Mouse (Mus musculus) forelimb bud, embryonic 11.5 days (tissue): ENCODE results near the gene Cops7b.
"Not testable (repeated sequence)": the region's sequence is repeated elsewhere in the genome, so short reads cannot be mapped to it uniquely, and the experiment has no call there.

ENCODE experiments used
- DNase-seq: peaks from one replicate; pipeline ENCODE4 v3.0.0-alpha.2; 2012; ENCODE audit warnings: low read depth, low spot score

Gene Cops7b

GRCm38 (mm10) chr1:86582451-86583096, at the start of gene Cops7b, which contains the start of gene Pde6d:
Gene Cops7b (plus strand): TSS chr1:86582904.
Gene Pde6d (minus strand): TSS chr1:86582629.
- DNase-seq: peak; percentile 96

- peak; percentile 51 for DNase-seq
Measured at GRCm38 (mm10) chr1:86533411-86534130, 49.1 kb upstream of the Cops7b start.

DNA sequence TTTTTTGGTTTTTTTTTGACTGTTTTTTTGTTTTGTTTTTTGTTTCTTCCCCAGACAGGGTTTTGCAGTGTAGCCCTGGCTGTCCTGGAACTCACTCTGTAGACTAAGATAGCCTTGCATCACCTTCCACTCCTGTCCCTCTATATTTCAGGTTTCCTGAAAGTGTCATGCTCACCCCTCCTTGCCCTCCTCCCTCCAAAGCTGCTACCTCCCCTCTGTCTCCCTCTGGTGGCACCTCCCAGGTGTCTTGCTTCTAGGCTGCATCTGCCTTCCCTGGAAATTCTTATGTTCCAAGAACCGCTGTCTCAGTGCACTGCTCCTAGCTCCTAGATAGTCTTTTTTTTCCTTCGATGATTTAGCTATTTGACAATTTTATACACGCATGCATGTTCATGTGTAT, 44.3 kb upstream of the Cops7b start:
- no peak for DNase-seq

DNA sequence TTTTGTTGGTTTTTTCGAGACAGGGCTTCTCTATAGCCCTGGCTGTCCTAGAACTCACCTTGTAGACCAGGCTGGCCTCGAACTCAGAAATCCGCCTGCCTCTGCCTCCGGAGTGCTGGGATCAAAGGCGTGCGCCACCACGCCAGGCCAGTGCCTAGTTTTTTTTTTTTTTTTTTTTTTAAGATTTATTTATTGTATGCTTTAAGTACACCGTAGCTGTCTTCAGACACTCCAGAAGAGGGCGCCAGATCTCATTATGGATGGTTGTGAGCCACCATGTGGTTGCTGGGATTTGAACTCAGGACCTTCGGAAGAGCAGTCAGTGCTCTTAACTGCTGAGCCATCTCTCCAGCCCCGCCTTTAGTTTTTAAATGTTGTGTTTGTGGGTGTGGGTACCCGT, 43.1 kb upstream of the Cops7b start:
- not testable (repeated sequence) for DNase-seq

DNA sequence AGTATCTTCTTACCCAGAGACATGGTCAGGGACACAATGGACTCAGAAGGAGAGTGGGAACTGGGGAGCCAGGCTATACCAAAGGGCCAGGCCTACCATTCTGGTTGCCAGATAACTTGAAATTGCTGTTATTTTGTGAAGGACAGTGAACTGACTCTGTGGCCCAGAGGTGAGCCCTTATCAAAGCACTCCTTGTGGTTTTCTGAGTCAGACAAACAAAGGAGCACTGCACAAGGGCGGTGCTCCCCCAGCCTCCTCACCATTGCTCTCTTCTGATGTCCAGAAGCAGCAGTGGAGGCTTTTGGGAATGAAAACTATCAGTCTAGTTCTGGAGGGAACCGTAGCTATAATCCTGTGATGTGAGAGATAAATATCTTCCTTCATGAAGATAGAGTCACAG, 40.1 kb upstream of the Cops7b start:
- no peak for DNase-seq

DNA sequence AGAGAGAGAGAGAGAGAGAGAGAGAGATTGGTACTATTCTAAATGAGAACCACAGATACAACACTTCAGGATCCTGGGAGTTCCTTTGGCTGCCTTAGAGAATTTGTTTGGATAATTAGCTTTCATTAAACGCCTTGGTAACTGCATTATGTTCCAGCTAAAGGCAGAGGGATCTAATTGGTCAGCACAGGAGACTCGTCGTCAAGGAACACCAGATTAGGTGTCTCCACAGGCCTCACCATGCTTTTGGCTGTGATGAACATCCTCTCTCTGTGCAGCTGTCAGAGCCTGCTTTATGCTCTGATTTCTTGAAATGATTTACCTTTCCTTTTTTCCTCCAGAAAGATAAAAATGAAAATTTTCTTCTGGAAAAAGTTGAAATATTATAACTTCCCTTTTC, 35.9 kb upstream of the Cops7b start:
- DNase-seq: no peak

DNA sequence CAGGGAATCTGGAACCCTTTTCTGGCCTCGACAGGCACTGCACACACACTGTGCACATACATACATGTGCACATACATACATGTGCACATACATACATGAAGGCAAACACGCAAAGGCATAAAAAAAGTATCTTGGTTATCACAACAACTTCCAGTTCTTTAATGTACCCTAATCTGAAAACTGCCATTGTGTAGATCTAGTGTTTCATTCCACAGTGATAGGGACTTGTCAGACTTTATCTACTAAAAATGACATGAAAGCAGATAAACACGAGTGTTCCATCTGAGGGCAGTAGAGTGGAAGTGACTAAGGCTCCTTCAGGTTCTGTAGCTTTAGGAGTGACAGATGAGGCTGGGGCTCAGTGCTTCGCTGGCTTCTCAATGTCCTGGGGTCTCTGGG, 31.4 kb upstream of the Cops7b start:
- no peak for DNase-seq

- DNase-seq: no peak
Measured at GRCm38 (mm10) chr1:86551877-86552276, 30.8 kb upstream of the Cops7b start.

DNA sequence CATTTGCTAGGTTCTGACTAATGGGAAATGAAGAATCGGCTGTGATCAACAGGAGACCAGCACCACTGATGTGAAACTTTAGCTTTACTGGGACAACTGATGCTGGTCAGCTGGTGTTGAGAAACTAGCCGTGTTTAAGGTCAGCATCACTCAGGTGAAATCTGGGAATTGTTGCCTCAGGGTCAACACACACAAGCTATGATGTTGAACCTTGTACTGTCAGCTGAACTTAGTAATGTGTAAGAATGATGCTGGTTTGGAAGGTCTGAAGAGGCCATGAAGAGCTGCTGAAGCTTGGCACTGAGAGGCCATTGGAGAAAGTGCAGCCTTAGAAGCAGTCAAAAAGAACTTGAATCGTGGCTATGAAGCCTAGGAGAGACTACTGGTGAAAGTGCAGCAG, 27.0 kb upstream of the Cops7b start:
- no peak for DNase-seq

GRCm38 (mm10) chr1:86557872-86558271, 24.8 kb upstream of the Cops7b start:
- no peak for DNase-seq

DNA sequence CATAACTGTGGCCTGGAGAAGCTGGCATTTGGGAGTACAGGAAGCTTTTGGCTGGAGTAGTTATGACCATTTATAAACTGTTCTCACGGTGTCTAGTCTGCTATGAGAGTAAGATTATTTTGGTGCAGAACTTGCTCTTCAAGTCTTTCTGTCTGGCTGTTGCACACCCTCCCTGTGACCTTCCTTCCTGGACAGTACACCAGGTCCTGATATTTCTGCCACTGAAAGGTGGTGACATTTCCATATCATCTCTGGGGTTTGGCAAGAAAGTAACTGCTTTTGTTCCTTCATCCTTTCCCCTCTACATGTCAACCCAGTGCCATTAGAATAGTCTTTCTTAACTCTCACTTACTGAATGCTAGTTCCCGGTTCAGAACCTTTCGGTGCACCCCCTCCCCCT, 23.5 kb upstream of the Cops7b start:
- no peak for DNase-seq

DNA sequence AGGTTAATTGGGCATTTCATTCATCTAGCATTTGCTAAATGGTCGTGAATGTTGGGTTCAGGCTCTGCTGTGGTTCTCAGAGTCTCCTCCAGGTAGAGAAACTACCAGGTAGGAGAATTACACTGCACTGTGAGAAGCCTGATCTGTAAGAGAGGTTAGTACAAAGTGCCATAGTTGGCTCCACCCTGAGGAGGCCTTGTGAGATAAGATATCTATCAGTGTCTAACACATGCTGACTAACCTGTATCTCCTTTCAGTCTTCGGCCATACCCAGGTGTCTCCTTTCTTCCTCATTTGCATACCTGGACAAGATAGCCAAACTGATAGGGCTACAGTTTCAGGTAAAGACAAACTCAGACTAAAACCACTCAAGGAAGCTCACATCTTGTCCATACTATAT, 20.0 kb upstream of the Cops7b start:
- DNase-seq: no peak

DNA sequence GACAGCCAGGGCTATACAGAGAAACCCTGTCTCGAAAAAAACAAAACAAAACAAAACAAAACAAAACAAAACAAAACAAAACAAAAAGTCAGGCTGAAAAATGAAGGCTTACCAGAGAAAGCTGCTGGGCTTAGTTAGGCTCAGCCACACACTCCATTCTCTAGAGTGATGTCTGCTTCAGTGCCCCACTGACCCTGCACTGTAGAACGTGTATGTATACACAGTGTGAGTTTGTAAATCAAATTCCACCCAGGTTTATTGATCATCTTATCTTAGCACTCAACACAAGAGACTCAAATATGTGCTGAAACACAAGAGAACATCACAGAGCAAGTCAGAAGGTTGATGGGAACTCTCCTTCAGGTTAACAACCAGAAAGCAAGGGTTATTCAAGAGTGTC, 14.3 kb upstream of the Cops7b start:
- DNase-seq: no peak

- DNase-seq: no peak
Measured at GRCm38 (mm10) chr1:86569292-86569860, 13.3 kb upstream of the Cops7b start.

- no peak for DNase-seq
Measured at GRCm38 (mm10) chr1:86571381-86571780, 11.3 kb upstream of the Cops7b start.

- DNase-seq: no peak
Measured at GRCm38 (mm10) chr1:86571941-86572340, 10.8 kb upstream of the Cops7b start.

GRCm38 (mm10) chr1:86580426-86580825, 2.3 kb upstream of the Cops7b start:
- DNase-seq: no peak

DNA sequence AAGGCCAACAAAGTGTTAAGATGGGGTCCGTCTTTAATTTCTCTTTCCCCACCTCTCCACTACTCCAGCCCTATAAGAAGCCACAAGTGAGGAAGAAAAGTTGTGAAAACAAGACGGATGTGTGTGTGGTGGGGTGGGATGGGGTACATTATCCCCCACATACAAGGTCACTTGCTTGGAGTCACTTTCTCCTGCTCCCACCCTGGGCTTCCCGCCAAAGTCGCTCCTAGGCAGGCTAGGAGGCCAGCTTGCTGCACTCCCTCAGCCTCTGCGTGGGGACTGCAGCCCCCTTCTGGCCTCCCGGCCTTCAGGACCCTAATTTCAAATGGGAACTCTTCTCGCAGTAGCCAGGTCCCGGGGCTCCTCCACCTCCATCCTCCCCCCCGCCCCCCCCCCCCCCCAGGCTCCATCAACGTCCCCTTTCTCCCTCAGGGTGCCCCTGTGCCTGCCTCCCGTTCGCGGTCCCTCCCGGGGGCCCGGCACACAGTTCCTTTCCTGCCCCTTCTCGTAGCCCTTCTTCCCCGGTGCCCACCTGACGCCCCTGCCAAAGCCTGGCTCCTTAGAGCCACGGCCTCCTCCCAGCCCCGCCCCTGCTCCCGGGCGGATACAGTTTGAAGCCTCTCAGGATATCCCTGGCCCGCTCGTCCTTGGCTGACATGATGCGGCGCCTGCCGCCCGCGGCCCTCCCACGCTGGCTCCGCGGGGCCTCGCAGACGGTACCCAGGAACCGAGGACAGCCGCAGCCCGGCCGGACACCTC, 833 bp upstream of the Cops7b start:
- DNase-seq: peak; percentile 7

GRCm38 (mm10) chr1:86583709-86584108, 1.0 kb downstream of the Cops7b start:
- DNase-seq: no peak

GRCm38 (mm10) chr1:86586992-86587391, 4.3 kb downstream of the Cops7b start:
- DNase-seq: peak; percentile 75

GRCm38 (mm10) chr1:86594539-86594938, 11.8 kb downstream of the Cops7b start:
- no peak for DNase-seq

- DNase-seq: no peak
Measured at GRCm38 (mm10) chr1:86595315-86595714, 12.6 kb downstream of the Cops7b start.
